Mouse (Mus musculus) olfactory bulb, adult 2 months (tissue): ENCODE results near the gene Gm27027.

Source experiments
- CTCF ChIP-seq: fragments of 200-500 bp; IDR thresholded peaks from 2 replicates; pipeline ENCODE4 v1.5.1; 2012; ENCODE audit warnings: low read depth, mild to moderate bottlenecking, low read length, moderate library complexity; ENCODE audit not compliant: insufficient read depth
- POLR2A ChIP-seq: fragments of 200-500 bp; IDR thresholded peaks from 2 replicates; pipeline ENCODE4 v1.6.1; 2012; ENCODE audit warnings: mild to moderate bottlenecking, low read depth, low read length, moderate library complexity; ENCODE audit not compliant: insufficient read depth

- TF ChIP-seq POLR2A = no peak
- TF ChIP-seq CTCF = no peak
These were observed 70.0 kb downstream of the Gm27027 start for GRCm38 (mm10) chr2:93926141-93926540.
